Mouse (Mus musculus) CH12F3 (cell line): ENCODE data around the gene Prkce.

ENCODE experiments used
- in situ Hi-C: fragments of 300-500 bp; cut with MboI; formaldehyde crosslinking; loops from 2 replicates; pipeline ENCODE4 v1.14.3; 2020; ENCODE audit warnings: low sequenced_read_pairs

Prkce gene

DNA sequence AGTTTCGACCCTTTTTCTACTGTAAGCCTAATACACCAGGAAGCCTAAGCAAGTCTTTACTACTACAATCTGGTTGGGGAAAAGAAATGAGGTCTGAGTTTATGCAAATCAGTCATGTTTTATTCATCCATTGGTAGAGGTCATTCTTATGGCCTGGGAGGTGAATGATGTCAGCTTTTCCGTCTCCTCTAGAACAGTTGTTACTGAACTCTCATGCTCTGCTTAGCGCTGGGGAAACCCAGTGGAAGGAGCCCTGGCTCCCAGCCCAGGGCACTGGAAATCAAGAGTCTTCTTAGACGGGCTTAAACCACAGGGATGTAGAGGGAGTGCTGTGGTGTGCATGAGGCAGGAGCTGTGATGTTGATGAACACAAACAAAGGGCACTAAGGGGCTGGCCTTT lies 232.4 kb downstream of the Prkce start:
- in situ Hi-C loops = no loop called here

DNA sequence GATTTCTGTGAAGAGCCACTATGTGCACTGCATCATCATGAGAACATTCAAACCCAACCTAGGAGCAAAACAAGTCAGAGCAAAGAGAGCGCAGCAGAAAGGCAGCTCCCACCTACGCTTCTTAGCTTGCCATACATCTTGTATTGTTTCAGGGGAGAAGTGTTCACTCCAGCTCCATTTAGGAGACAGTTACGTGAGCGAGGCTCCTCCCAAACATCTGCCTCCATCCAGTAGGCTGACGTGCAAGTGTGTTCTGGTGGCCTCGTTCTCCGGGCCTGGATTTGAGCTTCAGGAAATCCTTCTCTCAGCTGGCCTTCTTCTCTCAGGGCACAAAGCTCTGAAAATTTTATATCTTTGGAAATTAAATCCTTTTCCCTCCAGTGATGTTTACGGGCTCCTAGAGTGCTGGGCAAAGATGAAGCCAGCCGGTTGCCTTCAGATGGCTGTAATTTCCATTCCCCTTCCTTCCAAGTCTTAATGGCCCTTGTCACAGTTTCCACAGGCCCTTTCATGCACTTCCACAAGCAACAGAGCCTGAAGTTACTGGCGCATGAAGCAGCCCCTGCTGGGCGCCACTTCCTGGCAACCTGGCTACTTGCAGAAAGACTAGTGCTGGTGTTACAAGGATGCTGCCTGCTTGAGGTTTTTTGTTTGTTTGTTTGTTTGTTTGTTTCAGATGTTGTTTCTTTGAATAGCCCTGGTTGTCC lies 237.4 kb downstream of the Prkce start:
- in situ Hi-C loops = no loop called here

DNA sequence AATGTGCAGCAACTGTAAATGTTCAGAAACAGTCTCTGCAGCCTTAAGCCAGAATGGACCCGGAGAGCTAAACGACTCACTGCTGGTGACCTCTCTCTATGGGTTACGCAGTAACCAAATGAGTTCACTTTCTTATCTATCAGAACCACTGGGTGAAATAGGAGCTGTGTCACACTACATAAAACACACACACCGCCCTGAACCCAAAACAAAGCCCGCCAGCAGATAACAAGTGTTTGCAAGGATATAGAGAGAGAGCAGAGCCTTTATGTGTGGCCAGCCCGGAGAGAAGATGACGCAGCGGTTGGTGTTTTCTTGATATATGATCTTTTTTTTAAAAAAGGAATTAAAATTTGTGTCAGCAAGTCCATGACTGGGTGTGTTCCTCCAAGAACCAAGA lies 238.1 kb downstream of the Prkce start:
- in situ Hi-C loops = no loop called here

DNA sequence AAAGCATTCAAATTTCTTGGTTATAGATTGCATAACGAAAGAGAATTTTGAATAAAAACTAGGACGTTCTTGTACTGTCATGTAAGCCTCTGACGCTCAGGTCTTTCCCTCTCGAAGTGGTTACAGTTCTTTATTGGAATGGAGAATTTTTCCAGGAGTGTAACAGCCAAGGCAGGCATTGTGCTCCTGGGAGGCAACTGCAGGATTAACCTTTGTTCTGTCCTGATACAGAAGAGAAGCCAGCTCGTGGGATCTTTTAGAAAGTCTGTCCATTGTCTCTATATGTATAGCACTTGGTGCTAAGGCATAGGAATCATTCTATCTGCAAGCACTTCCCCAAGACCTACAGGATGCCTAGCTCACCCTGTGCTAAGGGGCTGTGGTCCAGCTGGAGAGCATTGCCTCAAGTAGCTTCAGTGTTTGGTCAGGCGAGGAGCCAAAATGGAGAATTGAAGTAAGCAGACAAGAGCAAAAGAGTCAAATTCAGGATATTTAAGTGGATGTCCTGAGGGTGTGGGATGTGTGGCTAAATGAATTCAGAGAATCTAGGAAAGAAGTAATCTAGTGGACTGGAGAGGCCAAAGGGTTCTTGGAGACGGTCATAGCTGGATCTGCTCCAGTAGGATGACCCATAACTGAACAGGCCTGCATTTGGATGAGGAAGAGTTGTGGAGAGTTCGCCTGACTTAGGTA lies 240.5 kb downstream of the Prkce start:
- in situ Hi-C loops = no loop called here

DNA sequence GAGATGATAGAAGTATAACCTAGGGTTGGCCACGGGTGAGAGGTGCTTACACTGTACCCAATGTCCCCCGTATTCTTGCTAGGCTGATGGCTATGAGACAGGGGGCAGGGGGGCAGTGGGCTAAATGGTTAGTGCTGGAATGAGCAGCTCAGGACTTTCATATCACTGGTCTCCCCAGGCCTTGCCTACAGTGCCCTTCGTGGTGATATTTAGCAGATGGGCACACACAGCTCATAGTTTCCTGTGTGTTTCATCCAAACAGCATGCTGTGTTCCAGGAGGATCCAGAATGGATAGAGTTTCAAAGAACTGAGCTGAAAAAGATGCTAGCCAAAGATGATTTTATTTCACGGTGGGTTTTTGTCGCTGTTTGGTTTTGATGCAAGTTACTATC lies 241.0 kb downstream of the Prkce start:
- in situ Hi-C loops = no loop called here

DNA sequence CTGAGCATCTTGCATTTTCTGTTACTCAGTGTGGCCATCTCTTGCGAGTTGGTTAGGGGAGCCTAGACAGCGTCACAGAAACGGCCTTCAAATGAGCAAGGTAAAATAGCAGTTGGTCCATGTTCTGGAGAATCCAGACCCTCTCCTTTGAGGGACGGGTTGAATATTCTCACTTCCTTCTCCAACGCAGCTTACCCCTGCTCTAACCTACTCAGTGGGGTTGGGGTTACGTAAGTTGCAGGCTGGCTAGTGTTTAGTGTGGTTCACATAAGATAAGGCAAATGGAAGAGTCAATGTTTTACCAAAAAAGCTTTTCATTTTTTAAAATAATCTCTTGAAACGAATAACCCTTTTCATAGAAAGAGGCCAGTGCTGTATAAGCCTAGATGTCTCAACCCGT lies 241.9 kb downstream of the Prkce start:
- in situ Hi-C loops = no loop called here

DNA sequence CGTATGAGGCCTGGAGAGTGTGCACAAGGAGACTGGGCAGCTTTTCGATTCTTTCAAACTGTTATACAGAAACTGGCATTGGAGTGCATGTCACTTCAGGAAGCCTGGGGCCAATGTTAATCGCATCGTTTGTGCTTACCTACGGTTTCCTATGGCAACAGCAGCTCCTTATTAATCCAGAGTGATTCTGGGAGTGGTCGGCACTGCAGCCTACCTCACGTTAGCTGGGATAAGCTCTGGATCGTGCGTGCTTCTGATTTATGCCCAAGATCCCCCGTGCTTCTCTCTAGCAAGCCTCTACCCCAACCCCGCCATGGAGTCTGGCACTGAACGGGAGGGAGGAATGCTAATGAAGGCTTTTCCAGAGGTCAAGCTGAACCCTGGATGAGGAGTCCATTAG lies 242.9 kb downstream of the Prkce start:
- in situ Hi-C loops = no loop called here

DNA sequence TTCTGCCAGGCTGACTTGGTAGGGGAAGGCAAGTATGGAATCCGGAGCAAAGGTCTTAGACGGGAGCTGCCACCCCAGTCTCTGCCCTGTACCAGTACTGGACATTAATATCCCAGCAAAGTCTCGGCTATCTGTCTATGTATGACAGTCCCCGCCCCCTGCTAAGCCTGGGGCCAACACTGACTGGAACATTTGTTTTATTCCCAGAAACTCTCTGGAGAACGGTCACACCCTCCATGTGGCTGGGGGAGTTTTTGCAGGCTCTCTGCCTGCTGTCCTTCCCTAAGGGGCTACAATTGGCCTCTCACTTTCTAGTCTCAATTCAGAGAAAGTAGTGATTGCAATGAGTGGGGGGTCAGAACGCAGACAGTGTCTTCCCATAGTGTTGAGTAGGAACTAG lies 244.6 kb downstream of the Prkce start:
- in situ Hi-C loops = no loop called here

DNA sequence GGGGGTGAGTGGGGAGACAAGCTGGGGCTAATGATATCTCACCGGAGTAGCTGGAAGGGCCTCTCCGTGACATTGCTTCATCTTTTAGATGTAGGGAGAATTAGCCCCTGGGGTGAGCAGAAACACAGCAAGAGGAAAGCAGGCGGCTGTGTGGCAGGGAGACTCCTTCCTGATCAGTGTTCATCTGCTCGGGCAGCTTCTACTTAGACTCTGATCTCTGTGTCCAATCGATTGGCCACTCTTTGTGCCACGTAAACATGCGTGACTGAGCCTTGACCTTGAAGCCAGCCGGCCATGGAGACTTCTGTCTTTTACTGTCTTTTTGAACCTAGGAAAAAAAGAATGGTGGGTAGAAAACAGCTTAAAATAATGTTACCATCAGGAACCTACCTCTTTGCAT lies 247.0 kb downstream of the Prkce start:
- in situ Hi-C loops = no loop called here

DNA sequence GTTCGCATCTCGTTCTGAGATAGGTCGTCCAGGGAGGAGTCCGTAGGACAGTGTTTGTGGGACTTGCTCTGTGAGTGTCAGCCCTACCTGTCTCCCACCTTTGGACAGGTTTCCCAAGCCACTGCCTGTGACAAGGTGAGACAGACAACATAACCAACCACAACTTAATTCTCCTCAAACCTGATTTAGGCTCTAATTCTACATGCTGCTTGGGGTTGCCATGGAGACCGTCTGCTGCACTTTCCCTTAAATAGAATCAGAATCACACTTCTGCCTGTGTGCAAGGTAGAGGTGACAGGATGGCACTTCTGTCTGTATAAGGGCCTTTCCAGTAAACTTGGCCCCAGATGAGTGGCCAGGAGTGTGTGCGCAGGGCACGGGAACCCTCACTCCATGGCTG lies 248.4 kb downstream of the Prkce start:
- in situ Hi-C loops = no loop called here

DNA sequence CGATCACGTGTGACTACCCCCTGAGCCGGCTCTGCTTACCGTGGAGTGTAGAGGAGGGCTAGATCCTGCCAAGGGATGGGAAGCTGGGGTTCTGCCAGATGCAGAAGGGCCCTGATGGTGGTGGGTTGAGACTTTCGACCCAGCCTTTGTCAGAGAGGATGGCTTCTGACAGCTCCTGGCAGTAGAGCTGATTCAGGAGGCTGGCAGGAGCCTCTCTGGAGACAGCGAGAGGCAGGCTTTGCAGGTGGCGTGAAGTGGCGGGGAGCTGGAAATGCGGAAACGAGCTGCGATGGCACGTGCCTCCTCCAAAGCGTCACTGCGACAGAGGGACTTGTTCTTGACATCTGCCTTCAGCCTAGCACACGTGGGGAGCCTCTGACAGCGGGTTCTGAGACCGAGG lies 250.7 kb downstream of the Prkce start:
- in situ Hi-C loops = no loop called here

DNA sequence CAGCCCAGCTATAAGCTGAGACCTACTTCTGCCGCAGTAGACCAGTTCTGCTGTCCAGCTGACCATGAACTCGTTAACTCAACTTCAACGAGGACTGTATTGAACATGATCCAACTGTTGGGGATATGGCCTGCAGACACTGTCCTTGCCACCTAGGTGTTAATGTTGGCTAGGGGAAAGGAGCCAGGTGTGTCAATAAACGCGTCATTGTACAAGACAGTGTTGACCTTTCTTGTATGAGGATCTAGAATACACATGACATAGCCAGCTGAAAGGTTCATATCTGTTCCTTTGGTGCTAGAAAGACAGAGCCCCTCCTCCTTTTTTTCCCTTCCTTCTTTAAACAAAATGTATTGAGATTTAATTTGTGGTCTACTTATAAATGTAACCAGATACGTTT lies 251.6 kb downstream of the Prkce start:
- in situ Hi-C loops = no loop called here

DNA sequence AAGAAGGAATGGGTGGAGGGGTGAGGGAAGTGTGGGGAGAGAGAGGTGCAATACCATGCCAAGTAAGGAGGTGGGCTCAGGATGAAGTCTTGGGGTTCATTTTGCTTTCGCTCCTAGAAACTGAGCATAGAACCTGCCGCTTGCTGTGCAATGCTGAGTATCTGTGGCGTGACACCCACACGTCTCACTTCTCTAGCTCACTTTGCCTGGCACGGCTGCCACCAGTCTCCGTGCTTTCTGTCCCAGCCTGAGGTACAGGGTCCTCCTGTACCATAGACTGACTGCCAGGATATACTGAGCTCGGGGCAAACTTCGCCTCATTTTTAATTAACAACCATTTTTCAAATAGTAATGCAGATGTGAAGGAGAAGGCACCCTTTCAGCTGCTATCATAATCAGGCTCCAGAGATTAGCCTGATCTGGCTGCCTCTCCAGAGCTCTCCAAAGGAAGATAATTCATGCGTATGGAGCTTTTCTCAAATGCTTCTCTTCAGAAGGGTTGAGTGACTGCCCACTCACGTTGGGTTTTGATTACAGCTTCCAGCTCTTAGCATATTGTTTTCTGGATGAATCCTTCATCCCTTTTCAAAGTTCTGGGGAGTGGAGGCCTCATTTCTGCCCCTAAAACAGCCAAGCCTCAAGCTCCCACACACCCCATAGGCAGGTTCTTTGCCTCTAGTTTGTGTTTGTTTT lies 253.2 kb downstream of the Prkce start:
- in situ Hi-C loops = no loop called here

DNA sequence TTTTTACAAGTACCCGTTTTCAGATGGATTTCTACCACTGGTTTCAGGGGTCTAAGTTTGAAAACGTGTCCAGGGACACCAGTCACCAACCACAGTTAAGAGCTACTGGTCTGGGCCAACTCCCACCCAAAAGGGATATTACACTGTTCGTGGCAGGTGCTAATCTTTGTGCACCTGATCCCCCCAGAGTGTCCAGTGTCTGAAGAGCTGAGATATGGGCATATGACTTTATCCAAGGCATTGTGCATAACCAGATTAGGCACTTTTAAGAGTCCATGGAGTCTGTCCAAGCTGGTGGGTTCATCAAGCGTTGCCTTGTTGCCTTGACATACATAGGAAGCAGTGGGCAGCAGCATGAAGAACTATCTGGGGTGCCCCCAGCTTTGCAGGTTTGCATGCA lies 254.4 kb downstream of the Prkce start:
- in situ Hi-C loops = no loop called here

DNA sequence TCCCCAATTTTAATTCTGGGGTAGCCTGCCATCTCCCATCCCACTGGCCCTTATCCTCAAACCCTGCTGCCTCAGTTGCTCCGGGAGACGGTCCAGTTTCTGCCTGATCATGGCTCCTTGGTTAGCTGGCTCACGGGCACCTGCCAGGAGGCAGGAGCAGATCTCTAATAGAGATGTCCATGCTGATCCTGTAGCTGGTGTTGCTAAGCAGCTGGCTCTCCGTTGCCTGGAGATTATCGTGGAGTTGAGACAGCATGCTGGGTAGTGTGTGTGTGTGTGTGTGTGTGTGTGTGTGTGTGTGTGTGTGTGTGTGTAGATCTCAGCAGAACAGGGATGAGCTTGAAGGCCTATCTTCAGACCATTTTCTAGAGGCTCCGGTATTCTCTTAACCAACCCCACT lies 262.3 kb downstream of the Prkce start:
- in situ Hi-C loops = no loop called here

DNA sequence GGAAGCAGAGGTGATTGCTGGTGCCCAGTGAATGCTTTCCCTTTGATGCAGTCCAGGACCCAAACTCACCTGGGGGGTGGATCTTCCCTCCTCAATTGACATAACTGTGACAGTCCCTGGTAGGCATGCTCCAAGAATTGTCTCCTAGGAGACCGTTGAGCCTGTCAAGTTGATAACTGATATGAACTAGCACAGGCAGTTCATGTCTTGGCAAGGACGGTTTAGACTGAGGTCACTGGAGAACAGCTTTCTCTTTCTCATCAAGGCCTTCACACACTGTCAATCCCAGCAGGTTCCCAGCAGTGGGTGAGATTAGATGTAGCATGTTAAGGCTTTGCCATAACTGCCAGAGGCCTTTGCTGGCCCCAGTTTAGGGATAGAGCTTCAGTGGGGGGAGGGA lies 265.5 kb downstream of the Prkce start:
- in situ Hi-C loops = no loop called here

DNA sequence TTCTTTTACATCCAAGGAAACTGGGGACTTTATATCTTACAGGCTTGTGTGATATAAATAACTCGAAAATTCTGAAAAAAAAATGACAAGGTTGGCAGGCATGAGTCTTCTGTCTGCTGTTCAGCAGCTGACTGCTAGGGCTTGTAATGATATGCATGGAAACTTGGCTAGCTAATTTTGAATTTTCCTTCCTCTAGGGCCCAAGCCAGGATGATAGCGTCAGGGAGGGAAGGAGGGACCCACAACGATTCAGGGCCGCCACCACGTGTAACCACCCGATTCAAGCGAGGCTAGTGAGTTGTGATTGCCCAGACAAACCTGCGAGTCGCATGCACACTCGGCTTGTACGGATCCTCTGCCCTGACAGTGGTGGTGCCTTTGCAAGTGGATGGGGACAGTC lies 266.2 kb downstream of the Prkce start:
- in situ Hi-C loops = no loop called here

DNA sequence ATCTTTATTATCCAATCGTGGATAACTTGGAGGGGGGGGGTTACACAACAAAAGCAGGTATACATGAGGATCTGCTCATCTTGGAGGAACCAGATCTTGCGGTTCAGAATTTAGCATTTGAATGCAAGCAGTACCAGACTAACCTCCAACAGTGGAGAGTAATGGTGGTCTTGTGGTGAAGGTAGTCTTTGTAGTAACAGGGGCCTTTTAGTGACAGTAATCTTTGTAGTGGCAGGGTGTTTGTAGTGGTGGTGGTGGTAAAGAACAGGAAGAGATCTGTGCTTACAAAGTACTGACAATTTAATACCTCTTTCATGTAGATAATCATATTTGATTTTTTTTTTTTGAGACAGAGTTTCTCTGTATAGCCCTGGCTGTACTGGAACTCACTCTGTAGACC lies 267.2 kb downstream of the Prkce start:
- in situ Hi-C loops = no loop called here

DNA sequence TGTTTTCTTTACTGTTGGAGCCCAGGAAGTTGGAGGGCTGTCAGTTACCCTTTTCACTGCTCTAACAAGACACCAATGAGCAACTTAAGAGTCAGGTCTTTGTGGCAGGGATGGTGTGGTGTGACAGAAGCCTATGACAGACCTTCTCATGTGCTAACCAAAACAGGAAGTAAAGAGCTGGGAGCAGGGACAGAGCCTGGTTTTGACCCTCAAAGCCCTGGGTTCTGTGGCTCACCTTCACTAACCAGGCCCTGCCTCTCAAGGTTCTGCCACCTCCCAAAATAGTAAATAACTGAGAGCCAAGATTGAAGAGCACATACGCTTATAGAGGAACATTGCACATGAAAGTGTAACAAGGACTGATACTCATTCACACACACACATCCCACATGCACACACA lies 268.0 kb downstream of the Prkce start:
- in situ Hi-C loops = no loop called here

DNA sequence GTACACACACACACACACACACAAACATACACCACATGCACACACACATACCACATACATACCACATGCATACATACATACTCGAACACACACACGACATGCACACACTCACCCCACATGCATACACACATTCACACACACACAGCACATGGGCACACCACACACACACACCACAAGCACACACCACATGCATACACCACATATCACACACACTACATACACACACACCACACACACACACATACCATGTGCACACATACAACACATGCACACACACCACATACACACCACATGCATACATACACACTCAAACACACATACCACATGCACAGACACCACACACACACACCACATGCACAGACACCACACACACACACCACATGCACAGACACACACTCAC lies 268.4 kb downstream of the Prkce start:
- in situ Hi-C loops = no loop called here

DNA sequence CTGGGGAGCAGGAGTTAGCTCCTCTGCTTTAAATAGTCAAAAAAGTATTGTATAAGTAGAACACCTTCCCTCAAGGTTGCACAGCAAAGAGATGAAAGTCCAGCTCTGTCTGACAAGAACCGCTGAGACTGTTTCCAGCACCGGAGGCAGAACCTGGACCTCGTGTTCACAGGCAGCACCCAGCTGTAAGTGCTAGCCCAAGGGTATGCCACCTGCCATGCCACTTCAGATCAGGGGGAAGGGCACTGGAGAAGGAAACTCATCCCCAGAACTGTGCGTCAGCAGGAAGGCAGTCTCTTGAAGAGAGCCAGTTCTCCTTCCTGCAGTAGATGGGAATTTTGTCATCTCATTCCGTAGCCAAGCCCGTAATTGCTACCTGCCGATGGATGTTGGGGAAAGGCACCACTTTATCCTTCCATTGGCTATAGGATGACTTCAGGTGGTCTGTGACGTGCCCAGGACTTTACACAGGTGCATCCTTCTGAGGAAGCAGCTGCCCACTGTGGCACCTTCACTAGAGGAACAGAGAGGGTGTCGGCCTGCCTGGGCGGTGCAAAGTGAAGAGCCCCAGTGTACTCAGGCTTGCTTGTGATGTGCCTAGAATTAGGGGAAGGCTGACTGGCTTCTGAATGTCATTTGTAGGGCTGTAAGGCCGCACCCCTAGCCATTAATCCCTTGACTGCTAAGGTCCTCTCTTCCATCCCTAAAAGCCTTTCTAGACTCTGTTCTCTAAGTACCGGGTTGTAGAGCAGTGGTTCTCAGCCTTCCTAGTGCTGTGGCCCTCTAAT lies 269.2 kb downstream of the Prkce start:
- in situ Hi-C loops = no loop called here
